Mouse (Mus musculus): Measurements from ENCODE around the gene Slc25a39.

- TF ChIP-seq CTCF (IDR thresholded peaks at IDR 0.05; ENCODE audit: low read depth, low read length): no peak
- no peak for TF ChIP-seq POLR2A (IDR thresholded peaks at IDR 0.05; ENCODE audit: extremely low read depth, insufficient read depth, low read length)
Observed at GRCm38 (mm10) chr11:102417160-102417559, 9.4 kb upstream of the Slc25a39 start.
